Mouse (Mus musculus): ENCODE data around the gene Gas2l1.

DNA sequence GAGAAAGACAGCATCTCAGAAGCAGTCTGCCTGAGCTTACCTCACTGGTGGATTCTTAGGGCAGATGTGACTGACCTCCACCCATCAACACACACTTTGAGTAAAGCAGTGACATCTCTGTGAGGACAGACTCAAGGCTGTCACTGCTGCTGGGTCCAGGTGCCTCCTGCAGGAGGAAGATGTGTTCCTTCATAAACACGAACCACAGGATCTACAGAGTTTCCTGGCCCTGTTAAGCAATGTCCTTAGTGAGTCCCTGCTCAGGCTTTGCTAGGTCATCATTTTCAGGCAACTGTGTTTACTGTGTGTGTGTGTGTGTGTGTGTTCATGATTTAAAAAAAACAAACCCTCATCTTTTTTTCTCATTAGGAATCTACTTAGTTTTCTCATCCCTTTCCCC, 53.6 kb downstream of the Gas2l1 start:
- TF ChIP-seq CTCF (IDR thresholded peaks at IDR 0.05; ENCODE audit: low read depth), result no peak
- no peak for TF ChIP-seq EP300 (IDR thresholded peaks at IDR 0.05; ENCODE audit: low read depth)
